Comparison of ENCODE assay signal across 8 mouse cellular contexts in genomic region chr14:30550232-30551070, GRCm38 (mm10). TPM values are rescaled to one million over a fixed set of nuclear protein-coding genes. Genes with fewer than 3 reads are reported as not detected.
DNase-seq lines count a peak whose midpoint lies in the region; ATAC-seq lines count a peak whose summit lies in the region.

No protein-coding gene starts in this region.

- H3K4me2 ChIP-seq in heart, embryonic 14.5 days (ENCODE audit: low read length) = peak overlapping the region; percentile 98
- peak overlapping the region; percentile 94 for H3K4me2 ChIP-seq in hindbrain, embryonic 13.5 days
- peak overlapping the region; percentile 91 for H3K4me2 ChIP-seq in midbrain, embryonic 12.5 days (replicated peaks)

- intact Hi-C loops in heart, postnatal 14 days (cut with DNase I) = no loop called here

- peak overlapping the region; percentile 77 to 85; a peak in 3 of 4 replicates for H3K4me3 ChIP-seq in heart, embryonic 14.5 days (ENCODE audit: control insufficient read depth in 1 of 2, insufficient read depth in 1 of 2, low read depth in 1 of 2, low read length in 2 of 2)
- peak overlapping the region; percentile 83 for H3K4me3 ChIP-seq in hindbrain, embryonic 13.5 days
- H3K4me3 ChIP-seq in midbrain, embryonic 12.5 days = peak overlapping the region; percentile 77

- peaks cover 22 to 33% of the 10 kb centered on the region in 2 experiments for H3K4me1 ChIP-seq in heart, embryonic 14.5 days (ENCODE audit: control insufficient read depth in 2 of 2, insufficient read depth in 2 of 2, low read length in 2 of 2)
- H3K4me1 ChIP-seq in hindbrain, embryonic 13.5 days (replicated peaks) = peaks cover 43% of the 10 kb centered on the region
- H3K4me1 ChIP-seq in midbrain, embryonic 12.5 days = peaks cover 29% of the 10 kb centered on the region

- H3K36me3 ChIP-seq in heart, embryonic 14.5 days (ENCODE audit: control insufficient read depth, insufficient read depth, low read length) = peaks cover 3% of the 10 kb centered on the region; the same call in 1 of the 2 replicates
- H3K36me3 ChIP-seq in hindbrain, embryonic 13.5 days = peaks cover under 1% of the 10 kb centered on the region; the same call in 1 of the 2 replicates
- no peaks in the 10 kb centered on the region for H3K36me3 ChIP-seq in midbrain, embryonic 12.5 days

- WGBS in heart, embryonic 14.5 days = 36% methylated on average over 8 of the region's 8 CpGs
- WGBS in hindbrain, embryonic 13.5 days = 43% methylated on average over 8 of the region's 8 CpGs
- WGBS in midbrain, embryonic 12.5 days = 41% methylated on average over 8 of the region's 8 CpGs

- H3K27ac ChIP-seq in heart, embryonic 14.5 days (replicated peaks in 1 of 2; ENCODE audit: control insufficient read depth in 1 of 2, insufficient read depth in 1 of 2, low read depth in 2 of 2, low read length in 2 of 2) = no peak overlapping the region
- peak overlapping the region; percentile 94; the same call in 1 of the 2 replicates for H3K27ac ChIP-seq in hindbrain, embryonic 13.5 days
- H3K27ac ChIP-seq in midbrain, embryonic 12.5 days (replicated peaks) = no peak overlapping the region

- H3K9ac ChIP-seq in heart, embryonic 14.5 days (ENCODE audit: low read length) = peak overlapping the region; percentile 93
- H3K9ac ChIP-seq in hindbrain, embryonic 13.5 days = peak overlapping the region; percentile 92
- H3K9ac ChIP-seq in midbrain, embryonic 12.5 days (replicated peaks) = peak overlapping the region; percentile 89

- ATAC-seq in heart, embryonic 14.5 days (ENCODE audit: insufficient number of reproducible peaks, insufficient read depth, low FRiP score, low read depth) = no peak
- ATAC-seq in hindbrain, embryonic 13.5 days (ENCODE audit: low FRiP score) = no peak
- no peak for ATAC-seq in midbrain, embryonic 12.5 days (ENCODE audit: low FRiP score, low read depth)

- no peaks in the 10 kb centered on the region for H3K9me3 ChIP-seq in heart, embryonic 14.5 days (ENCODE audit: control insufficient read depth, low read length)
- no peaks in the 10 kb centered on the region for H3K9me3 ChIP-seq in hindbrain, embryonic 13.5 days
- H3K9me3 ChIP-seq in midbrain, embryonic 12.5 days = no peaks in the 10 kb centered on the region

- DNase-seq in heart, postnatal 14 days = no peak
- DNase-seq in NIH3T3 (ENCODE audit: low read depth) = peak; percentile 26
- DNase-seq in adrenal gland, adult 18-20 months (ENCODE audit: low spot score in 2 of 2) = no peak
- DNase-seq in right cerebral cortex, postnatal 25 days = no peak
- DNase-seq in adrenal gland, postnatal 10 days = no peak

- no peaks in the 10 kb centered on the region for H3K27me3 ChIP-seq in heart, embryonic 14.5 days (ENCODE audit: control insufficient read depth, insufficient read depth, low read length)
- H3K27me3 ChIP-seq in hindbrain, embryonic 13.5 days = no peaks in the 10 kb centered on the region
- H3K27me3 ChIP-seq in midbrain, embryonic 12.5 days = no peaks in the 10 kb centered on the region

RNA-seq across cellular contexts. Expression of gene Tkt, which starts 2.3 kb away (rescaled TPM):
- 31.5 and 46.1 TPM in 2 replicates for polyA plus RNA-seq in heart, embryonic 14.5 days (2014; fragmentation: Nextera tagmentation; extraction: Ambion mirVana)
- 10 to 100 TPM; 35.1 to 39.2 TPM for total RNA-seq in heart, postnatal 14 days (2021)
- 231 TPM in 2 replicates for polyA plus RNA-seq in hindbrain, embryonic 13.5 days (2015; fragmentation: Nextera tagmentation; extraction: Ambion mirVana)
- 221 and 240 TPM in 2 replicates for polyA plus RNA-seq in midbrain, embryonic 12.5 days (2016; fragmentation: Nextera tagmentation; extraction: Ambion mirVana)
- 1,000 to 10,000 TPM; 1,314 to 2,885 TPM for total RNA-seq in adrenal gland, adult 18-20 months (2021)
- 100 to 1,000 TPM; 790 to 884 TPM for total RNA-seq in adrenal gland, postnatal 10 days (2021)

RNA-seq across cellular contexts. Expression of gene Cacna1d, which starts 59.2 kb away (rescaled TPM):
- 9.5 and 13.1 TPM in 2 replicates for polyA plus RNA-seq in heart, embryonic 14.5 days (2014; fragmentation: Nextera tagmentation; extraction: Ambion mirVana)
- 1 to 10 TPM; 3.7 to 4.2 TPM for total RNA-seq in heart, postnatal 14 days (2021)
- polyA plus RNA-seq in hindbrain, embryonic 13.5 days (2015; fragmentation: Nextera tagmentation; extraction: Ambion mirVana) = 7.0 and 7.3 TPM in 2 replicates
- polyA plus RNA-seq in midbrain, embryonic 12.5 days (2016; fragmentation: Nextera tagmentation; extraction: Ambion mirVana) = 2.5 and 2.8 TPM in 2 replicates
- 10 to 100 TPM; 12.4 to 13.8 TPM for total RNA-seq in adrenal gland, adult 18-20 months (2021)
- total RNA-seq in adrenal gland, postnatal 10 days (2021) = 10 to 100 TPM; 11.5 to 17.3 TPM

Comparison
In these comparisons a context has a peak if more than half of its experiments do, and no peak if none do; other contexts are left out.
1. RNA of gene Tkt, which starts 2.3 kb away (total RNA-seq): 1,314 to 2,885 TPM in adrenal gland, adult 18-20 months and 790 to 884 TPM in adrenal gland, postnatal 10 days; 35.1 to 39.2 TPM in heart, postnatal 14 days; every median in the first group is over 10 times any median in the second.
2. Peak in every context shown above with its lines, with median percentiles within 50 percentile points of each other: H3K4me2 ChIP-seq, H3K4me3 ChIP-seq and H3K9ac ChIP-seq.